Mouse (Mus musculus) heart, postnatal 4 days (tissue): Measurements from ENCODE around the gene Plac8. TPM values are rescaled to one million over a fixed set of nuclear protein-coding genes. Genes with fewer than 3 reads are reported as not detected.

ENCODE experiments used
- DNase-seq: peaks from one replicate; pipeline ENCODE4 v3.0.0; 2021
- total RNA-seq, 2 experiments: library from RNA; stranded (reverse); gene quantifications; 2 replicates each; pipeline ENCODE4 v1.2.3; 2021

Gene Plac8
- total RNA-seq, 2 experiments from 2014 or later, result 2.8 to 3.0 TPM

DNA sequence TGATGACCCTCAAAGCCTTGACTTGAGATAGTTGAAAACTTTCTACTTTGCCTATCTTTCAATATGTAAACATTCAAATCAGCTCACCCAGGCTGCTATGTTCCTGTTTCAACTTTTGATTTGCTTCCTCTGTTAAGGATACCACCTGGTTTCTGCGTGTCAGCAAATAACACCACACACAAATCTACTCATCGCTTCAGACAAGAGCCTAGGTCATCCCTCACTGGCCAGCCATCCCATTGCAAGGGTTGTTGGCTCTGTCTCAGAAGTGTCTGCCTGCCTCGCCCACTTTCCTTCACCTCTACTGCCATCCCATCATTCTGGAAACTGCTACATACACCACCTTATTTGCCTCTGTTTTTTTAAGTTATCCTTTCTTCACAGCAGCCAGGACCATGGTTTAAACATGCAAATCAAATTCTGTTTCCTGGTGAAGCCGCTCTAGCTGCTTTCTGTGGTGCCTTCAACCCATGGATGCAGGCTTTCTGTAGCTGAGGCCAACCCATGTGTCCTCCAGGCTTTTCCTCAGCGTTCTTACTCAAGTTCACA lies 6.9 kb upstream of the Plac8 start:
- no peak for DNase-seq

GRCm38 (mm10) chr5:100574771-100575170 lies 2.7 kb upstream of the Plac8 start:
- no peak for DNase-seq

- no peak for DNase-seq
Measured at GRCm38 (mm10) chr5:100573256-100573655, 1.2 kb upstream of the Plac8 start.

GRCm38 (mm10) chr5:100570716-100571115 lies 1.3 kb downstream of the Plac8 start:
- no peak for DNase-seq

GRCm38 (mm10) chr5:100569997-100570595 lies 1.9 kb downstream of the Plac8 start:
- DNase-seq, result no peak

DNA sequence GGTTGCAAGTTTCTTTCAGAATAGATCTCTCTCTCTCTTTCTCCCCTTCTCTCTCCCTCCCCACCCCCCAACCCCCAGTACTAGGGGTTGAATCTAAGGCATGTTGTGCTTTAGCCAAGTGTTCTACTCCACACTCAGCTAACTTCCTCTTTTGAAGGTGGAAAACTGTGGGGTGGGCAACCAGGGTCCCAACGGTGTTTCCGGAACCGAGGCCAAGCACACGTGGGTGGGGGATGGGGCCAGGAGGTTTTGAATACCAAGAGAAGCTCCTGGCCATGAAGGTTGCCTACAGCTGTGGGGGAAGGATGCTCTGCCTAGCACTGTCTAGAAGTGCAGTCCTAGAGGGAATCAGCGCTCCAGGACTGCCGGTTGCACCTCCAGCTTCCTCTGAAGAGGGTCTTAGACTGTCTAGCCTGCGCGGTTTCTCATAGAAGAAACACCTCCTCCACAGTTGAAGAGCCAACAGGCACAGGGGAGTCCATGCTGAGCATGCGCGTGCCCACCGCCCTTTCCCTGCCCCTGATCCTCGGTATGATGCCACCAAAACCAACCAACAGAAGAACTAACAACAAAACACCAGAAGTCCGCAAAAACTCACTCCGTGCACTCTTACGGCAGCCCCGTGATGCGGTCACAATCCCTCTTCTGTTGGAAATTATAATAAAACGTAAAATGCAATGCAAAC lies 2.7 kb downstream of the Plac8 start:
- no peak for DNase-seq

GRCm38 (mm10) chr5:100568802-100569201 lies 3.2 kb downstream of the Plac8 start:
- DNase-seq, result no peak

GRCm38 (mm10) chr5:100568177-100568576 lies 3.9 kb downstream of the Plac8 start:
- no peak for DNase-seq

DNA sequence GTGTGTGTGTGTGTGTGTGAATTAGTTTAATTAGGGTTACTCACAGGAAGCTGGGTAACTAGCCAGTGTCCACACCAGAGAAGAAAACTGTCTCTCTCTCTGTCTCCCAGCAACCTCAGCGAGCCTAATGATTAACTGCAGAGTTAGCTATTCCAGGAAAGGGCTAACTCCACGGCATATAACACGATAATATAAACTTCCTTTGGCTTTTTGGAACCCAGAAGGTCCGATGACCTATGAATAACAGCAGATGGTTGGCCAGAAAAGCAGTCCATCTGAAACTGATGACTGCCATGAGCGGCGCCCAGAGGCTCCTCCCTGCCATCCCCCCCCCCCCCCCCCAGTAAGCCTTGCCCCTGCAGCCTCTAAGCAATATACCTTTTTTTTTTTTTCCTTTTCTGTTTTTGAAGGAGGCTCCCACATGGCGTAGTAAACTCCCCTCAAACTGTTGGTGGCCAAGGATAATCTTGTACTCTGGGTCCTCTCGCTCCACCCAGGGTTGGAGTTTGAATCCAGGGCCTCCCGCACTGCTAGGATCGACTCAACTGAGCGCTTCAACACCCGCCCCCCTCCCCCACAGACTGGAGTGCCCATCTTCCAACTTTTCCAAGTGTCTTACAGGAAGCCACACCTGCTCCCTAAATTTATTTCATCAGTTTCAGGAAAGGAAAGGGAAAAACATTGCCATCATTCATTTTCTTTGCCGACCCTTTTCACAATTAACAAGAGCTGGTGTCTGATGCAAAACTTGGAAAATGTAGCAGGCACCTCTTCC lies 4.6 kb downstream of the Plac8 start:
- no peak for DNase-seq

- DNase-seq, result no peak
Measured at GRCm38 (mm10) chr5:100566798-100567197, 5.2 kb downstream of the Plac8 start.

- no peak for DNase-seq
Measured at GRCm38 (mm10) chr5:100562702-100563101, 9.3 kb downstream of the Plac8 start.

- no peak for DNase-seq
Measured at GRCm38 (mm10) chr5:100559357-100559756, 12.7 kb downstream of the Plac8 start.

GRCm38 (mm10) chr5:100558783-100559182 lies 13.3 kb downstream of the Plac8 start:
- no peak for DNase-seq

DNA sequence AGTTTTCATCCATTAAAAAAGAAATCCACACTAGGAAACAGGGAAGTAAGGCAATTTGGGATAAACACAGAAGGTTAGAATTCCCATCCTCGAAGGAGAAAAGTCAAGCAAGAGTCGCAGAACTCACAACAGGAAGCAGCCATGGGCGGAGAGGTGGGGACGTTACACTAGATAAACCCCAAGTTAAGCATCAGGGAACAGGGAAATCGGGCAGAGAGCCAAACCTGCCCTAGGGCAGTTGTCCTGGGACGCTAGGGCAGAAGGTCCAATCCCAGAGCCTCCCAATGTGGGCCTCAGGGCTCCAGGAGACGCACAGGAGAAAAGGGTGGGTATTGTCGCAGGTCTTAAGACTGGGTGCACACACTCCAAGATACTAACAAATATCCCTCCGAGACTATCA lies 14.5 kb downstream of the Plac8 start:
- DNase-seq, result no peak

DNA sequence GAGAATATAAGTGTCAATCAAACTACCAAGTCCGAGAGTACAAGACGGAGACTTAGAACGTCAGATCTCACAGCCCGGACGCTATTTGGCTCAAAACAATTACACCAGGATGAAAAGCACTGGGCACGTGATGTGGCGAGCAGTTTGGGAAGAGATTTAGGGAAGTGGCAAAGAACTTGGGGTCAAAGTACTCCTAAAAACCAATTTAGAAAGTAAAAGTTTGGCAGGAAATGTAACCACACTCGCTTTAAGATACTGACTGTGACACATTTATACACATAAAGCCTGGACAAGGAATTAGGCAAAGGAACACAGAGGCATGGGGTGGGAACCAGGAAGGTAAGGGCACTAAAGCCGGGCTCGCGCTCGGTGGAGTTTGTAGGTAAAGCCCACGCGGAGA lies 15.0 kb downstream of the Plac8 start:
- DNase-seq, result no peak

DNA sequence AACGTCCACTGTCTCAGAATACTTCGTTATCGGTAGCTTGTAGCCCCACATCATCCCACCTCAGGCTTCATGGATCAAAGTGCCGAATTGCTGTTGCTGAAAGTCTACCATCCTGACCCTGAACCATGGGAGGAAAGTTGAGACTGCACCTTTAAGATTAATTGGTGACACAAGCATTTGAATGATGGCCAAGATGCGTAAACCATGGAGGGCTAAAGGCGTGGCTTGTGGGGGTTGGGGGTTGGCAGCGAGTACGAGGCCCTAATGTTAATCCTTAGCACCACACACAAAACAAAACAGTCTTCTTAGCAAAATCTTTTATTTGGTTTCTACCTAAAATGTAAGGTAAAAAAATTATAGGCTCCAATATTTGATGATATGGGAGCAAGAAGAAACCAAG lies 18.6 kb downstream of the Plac8 start:
- no peak for DNase-seq

GRCm38 (mm10) chr5:100551952-100552351 lies 20.1 kb downstream of the Plac8 start:
- DNase-seq, result no peak

GRCm38 (mm10) chr5:100550151-100550550 lies 21.9 kb downstream of the Plac8 start:
- no peak for DNase-seq

GRCm38 (mm10) chr5:100549311-100549710 lies 22.7 kb downstream of the Plac8 start:
- DNase-seq, result no peak

GRCm38 (mm10) chr5:100548236-100548635 lies 23.8 kb downstream of the Plac8 start:
- DNase-seq, result no peak

DNA sequence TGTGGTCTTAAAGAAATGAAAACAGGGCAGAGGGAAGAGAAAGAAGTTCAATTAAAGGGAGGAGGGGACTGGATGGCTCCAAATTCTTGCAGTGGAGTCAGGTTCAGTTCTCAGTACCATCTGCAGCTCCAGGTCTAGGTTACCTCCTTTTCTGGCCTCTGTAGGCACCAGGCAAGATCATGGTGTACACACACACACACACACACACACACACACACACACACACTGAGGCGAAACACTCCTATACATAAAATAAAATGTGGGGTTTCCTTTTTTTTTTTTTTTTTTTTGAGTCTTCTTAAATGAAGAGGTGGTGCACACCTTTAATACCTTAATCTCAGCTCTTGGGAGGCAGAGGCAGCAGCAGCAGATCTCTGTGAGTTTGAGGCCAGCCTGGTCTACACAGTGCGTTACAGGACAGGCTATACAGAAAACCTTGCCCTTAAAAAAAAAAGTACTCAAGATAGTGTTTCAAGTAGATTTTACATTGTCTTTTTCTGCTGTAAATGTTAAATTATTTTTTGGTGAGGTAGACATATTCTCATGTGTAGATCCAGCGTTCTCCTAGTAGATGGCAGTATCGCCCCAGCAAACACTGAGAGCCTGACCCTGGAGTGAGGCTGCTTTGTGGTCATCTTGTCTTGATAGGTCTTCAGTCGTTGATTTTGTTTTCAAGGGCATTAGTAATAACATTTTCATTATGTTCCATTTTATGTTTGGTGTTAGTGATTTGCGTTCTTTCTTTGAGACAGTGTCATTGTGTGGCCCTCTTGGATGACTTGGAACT lies 25.6 kb downstream of the Plac8 start:
- DNase-seq, result peak; percentile 19

GRCm38 (mm10) chr5:100536638-100537037 lies 35.4 kb downstream of the Plac8 start:
- DNase-seq, result peak; percentile 40

DNA sequence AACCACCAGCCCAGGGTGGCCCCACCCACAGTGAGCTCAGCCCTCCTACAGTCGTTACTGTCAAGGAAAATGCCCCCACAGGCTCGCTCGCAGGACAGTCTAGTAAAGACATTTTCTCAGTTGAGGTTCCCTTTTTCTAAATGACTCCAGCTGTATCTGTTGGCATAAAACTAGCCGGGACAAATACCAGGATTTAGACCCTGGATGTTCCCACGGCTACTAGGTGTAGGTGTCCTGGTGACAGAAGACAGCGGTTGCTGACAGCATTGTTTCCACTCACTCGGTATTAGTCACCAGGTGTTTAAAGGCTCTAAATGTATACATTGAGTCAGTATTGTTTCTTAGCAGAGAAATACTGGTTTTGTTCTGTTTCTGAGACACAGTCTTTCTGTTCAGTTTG lies 36.2 kb downstream of the Plac8 start:
- DNase-seq, result no peak
